In the genomic region with DNA sequence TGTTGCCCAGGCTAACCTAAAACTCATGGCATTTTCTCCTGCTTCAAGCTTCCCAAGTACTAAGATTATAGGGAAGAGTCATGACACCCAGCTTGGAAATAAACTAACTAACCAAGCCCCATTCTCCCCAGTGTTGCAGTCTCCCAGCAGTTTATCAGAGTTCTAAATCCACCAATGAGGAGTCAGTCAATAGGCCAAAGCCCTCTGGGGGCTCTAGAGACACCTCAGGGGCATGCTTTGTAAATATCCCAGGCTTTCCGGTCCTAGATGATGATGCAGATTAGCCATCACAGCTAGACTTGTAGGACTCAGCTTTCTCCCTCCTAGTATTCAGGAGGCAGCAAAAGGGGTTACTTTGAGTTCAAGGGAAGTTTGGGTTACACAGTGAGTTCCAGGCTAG, we compare ENCODE assay signal across 25 mouse cellular contexts. TPM values are rescaled to one million over a fixed set of nuclear protein-coding genes. Genes with fewer than 3 reads are reported as not detected.
DNase-seq lines count a peak whose midpoint lies in the region; ATAC-seq and TF ChIP-seq lines count a peak whose summit lies in the region.
"Had no signal": no experiment of that assay in that cellular context is flagged by ENCODE, and none has a peak within 500 bp of the region (broad histone marks: within the 10 kb centered on the region; RNA-seq: fewer than 3 reads in every experiment).

No protein-coding gene starts in this region.

- H3K4me1 ChIP-seq in midbrain, embryonic 11.5 days (ENCODE audit: control insufficient read depth, insufficient read depth, low read length): no peaks in the 10 kb centered on the region
- no peaks in the 10 kb centered on the region for H3K4me1 ChIP-seq in midbrain, embryonic 16.5 days (ENCODE audit: control insufficient read depth, insufficient read depth, low read length)
- peaks cover 2% of the 10 kb centered on the region for H3K4me1 ChIP-seq in ES-Bruce4 (ENCODE audit: control insufficient read depth, insufficient read depth, low read length)

- no peak overlapping the region for H3K9ac ChIP-seq in midbrain, embryonic 11.5 days (ENCODE audit: low read length)
- H3K9ac ChIP-seq in midbrain, embryonic 16.5 days (ENCODE audit: low read depth, low read length): no peak overlapping the region
- H3K9ac ChIP-seq in ES-Bruce4 (ENCODE audit: low read depth, poor library complexity, severe bottlenecking): no peak overlapping the region

- peak; percentile 57 for DNase-seq in midbrain, embryonic 11.5 days (ENCODE audit: low spot score, missing footprints)
- peak; percentile 74 for DNase-seq in R1 (ENCODE audit: low read depth, low spot score)
- no peak for DNase-seq in cerebellum, adult 9-11 months
- DNase-seq in gastrocnemius, postnatal 4 days (ENCODE audit: low spot score in 2 of 2): no peak
- DNase-seq: adrenal gland, adult 2 months; adrenal gland, adult 8-10 months; adrenal gland, postnatal 10 days; adrenal gland, postnatal 14 days; adrenal gland, postnatal 25 days; adrenal gland, postnatal 36 days; B cell, adult 2 months; cerebellum, adult 11 months; cerebellum, adult 11-12 months; cerebellum, adult 18-20 months; cerebellum, adult 2 months; cerebellum, adult 8-10 months had no signal

- ATAC-seq in midbrain, embryonic 11.5 days (ENCODE audit: low FRiP score): no peak
- ATAC-seq in midbrain, embryonic 16.5 days: no peak
- ATAC-seq: activated CD4-positive, CD25-positive, alpha-beta regulatory T cell, adult 4 months; CD4-positive, CD25-positive, alpha-beta regulatory T cell, adult 4 months; Patski had no signal

- no peak for TF ChIP-seq CTCF in ES-Bruce4 (IDR thresholded peaks at IDR 0.05; ENCODE audit: low read depth, low read length)

- WGBS in midbrain, embryonic 11.5 days: 76% methylated on average over 1 of the region's 1 CpGs
- WGBS in midbrain, embryonic 16.5 days: 75% methylated on average over 1 of the region's 1 CpGs

- no peak for TF ChIP-seq EP300 in ES-Bruce4 (IDR thresholded peaks at IDR 0.05; ENCODE audit: insufficient read depth, low read depth, low read length)

- no peaks in the 10 kb centered on the region for H3K36me3 ChIP-seq in midbrain, embryonic 11.5 days (ENCODE audit: control insufficient read depth, insufficient read depth, low read length)
- peaks cover 12% of the 10 kb centered on the region for H3K36me3 ChIP-seq in midbrain, embryonic 16.5 days (ENCODE audit: control insufficient read depth, insufficient read depth, low read length)
- H3K36me3 ChIP-seq in ES-Bruce4 (ENCODE audit: control insufficient read depth, insufficient read depth, low read length, poor library complexity, severe bottlenecking): no peaks in the 10 kb centered on the region

- no peak for TF ChIP-seq POLR2A in ES-Bruce4 (IDR thresholded peaks at IDR 0.05; ENCODE audit: insufficient read depth, low read length)

- no peak overlapping the region for H3K4me2 ChIP-seq in midbrain, embryonic 11.5 days
- H3K4me2 ChIP-seq in midbrain, embryonic 16.5 days (ENCODE audit: low read length): no peak overlapping the region

- no peak overlapping the region for H3K27ac ChIP-seq in midbrain, embryonic 11.5 days (ENCODE audit: low read depth, low read length)
- H3K27ac ChIP-seq in midbrain, embryonic 16.5 days (ENCODE audit: low read length): no peak overlapping the region
- 0 out of 2 replicates have a peak overlapping the region, but pooled peaks have one; percentile 14 for H3K27ac ChIP-seq in ES-Bruce4 (ENCODE audit: insufficient read depth, low read length)

- H3K9me3 ChIP-seq in midbrain, embryonic 11.5 days (ENCODE audit: control insufficient read depth, low read length): no peaks in the 10 kb centered on the region
- H3K9me3 ChIP-seq in midbrain, embryonic 16.5 days (replicated peaks; ENCODE audit: control insufficient read depth, low read length, poor library complexity, severe bottlenecking): no peaks in the 10 kb centered on the region
- no peaks in the 10 kb centered on the region for H3K9me3 ChIP-seq in ES-Bruce4 (replicated peaks; ENCODE audit: control insufficient read depth, insufficient read depth, low read length, poor library complexity, severe bottlenecking)
- H3K9me3 ChIP-seq: G1E had no signal

- H3K27me3 ChIP-seq in midbrain, embryonic 11.5 days (ENCODE audit: control insufficient read depth, insufficient read depth, low read length): no peaks in the 10 kb centered on the region
- H3K27me3 ChIP-seq in midbrain, embryonic 16.5 days (ENCODE audit: control insufficient read depth, insufficient read depth, low read depth, low read length): no peaks in the 10 kb centered on the region
- no peaks in the 10 kb centered on the region for H3K27me3 ChIP-seq in ES-Bruce4 (ENCODE audit: control insufficient read depth, insufficient read depth, low read length, poor library complexity, severe bottlenecking)
- H3K27me3 ChIP-seq: CH12.LX, Patski had no signal

- no peak overlapping the region for H3K4me3 ChIP-seq in midbrain, embryonic 11.5 days (ENCODE audit: low read depth, low read length)
- H3K4me3 ChIP-seq in midbrain, embryonic 16.5 days (ENCODE audit: low read depth, low read length): no peak overlapping the region
- H3K4me3 ChIP-seq in ES-Bruce4 (ENCODE audit: low read depth, low read length): no peak overlapping the region

RNA-seq across cellular contexts. Expression of gene Rpusd3, which starts 9.1 kb away (rescaled TPM):
- 26.6 and 32.0 TPM in 2 replicates for polyA plus RNA-seq in midbrain, embryonic 11.5 days (2014; fragmentation: Nextera tagmentation; extraction: Ambion mirVana)
- polyA plus RNA-seq in midbrain, embryonic 16.5 days (2015; fragmentation: Nextera tagmentation; extraction: Ambion mirVana): 15.5 and 20.3 TPM in 2 replicates
- 13.8 and 32.6 TPM in 2 replicates for polyA plus RNA-seq in ES-Bruce4 (2011; ENCODE audit: insufficient read depth, insufficient read length, low read depth, missing spikeins)
- 10 to 100 TPM; 12.0 to 12.2 TPM for total RNA-seq in gastrocnemius, postnatal 4 days (2021)

RNA-seq across cellular contexts. Expression of gene Ttll3, which starts 20.9 kb away (rescaled TPM):
- 3.0 TPM in 2 replicates for polyA plus RNA-seq in midbrain, embryonic 11.5 days (2014; fragmentation: Nextera tagmentation; extraction: Ambion mirVana)
- 13.2 and 15.8 TPM in 2 replicates for polyA plus RNA-seq in midbrain, embryonic 16.5 days (2015; fragmentation: Nextera tagmentation; extraction: Ambion mirVana)
- polyA plus RNA-seq in ES-Bruce4 (2011; ENCODE audit: insufficient read depth, insufficient read length, low read depth, missing spikeins): 2.9 and 3.8 TPM in 2 replicates
- total RNA-seq in gastrocnemius, postnatal 4 days (2021): 1 to 10 TPM; 3.4 to 4.6 TPM

RNA-seq across cellular contexts. Expression of gene Cidec, which starts 25.6 kb away (rescaled TPM):
- polyA plus RNA-seq in midbrain, embryonic 11.5 days (2014; fragmentation: Nextera tagmentation; extraction: Ambion mirVana): not detected in 2 replicates
- not detected in 2 replicates for polyA plus RNA-seq in midbrain, embryonic 16.5 days (2015; fragmentation: Nextera tagmentation; extraction: Ambion mirVana)
- polyA plus RNA-seq in ES-Bruce4 (2011; ENCODE audit: insufficient read depth, insufficient read length, low read depth, missing spikeins): not detected in 2 replicates
- total RNA-seq in gastrocnemius, postnatal 4 days (2021): 10 to 100 TPM; 12.4 to 25.1 TPM
- total RNA-seq: CH12.LX, MEL had no signal
- polyA plus RNA-seq: activated CD4-positive, CD25-positive, alpha-beta regulatory T cell, adult 4 months; C2C12; CD4-positive, CD25-positive, alpha-beta regulatory T cell, adult 4 months; G1E; Patski had no signal

RNA-seq across cellular contexts. Expression of gene Arpc4, which starts 32.1 kb away (rescaled TPM):
- polyA plus RNA-seq in midbrain, embryonic 11.5 days (2014; fragmentation: Nextera tagmentation; extraction: Ambion mirVana): 188 and 208 TPM in 2 replicates
- polyA plus RNA-seq in midbrain, embryonic 16.5 days (2015; fragmentation: Nextera tagmentation; extraction: Ambion mirVana): 442 and 475 TPM in 2 replicates
- polyA plus RNA-seq in ES-Bruce4 (2011; ENCODE audit: insufficient read depth, insufficient read length, low read depth, missing spikeins): 120 and 130 TPM in 2 replicates
- total RNA-seq in gastrocnemius, postnatal 4 days (2021): 100 to 1,000 TPM; 130 to 134 TPM

RNA-seq across cellular contexts. Expression of gene Tada3, which starts 32.3 kb away (rescaled TPM):
- 59.3 and 62.4 TPM in 2 replicates for polyA plus RNA-seq in midbrain, embryonic 11.5 days (2014; fragmentation: Nextera tagmentation; extraction: Ambion mirVana)
- polyA plus RNA-seq in midbrain, embryonic 16.5 days (2015; fragmentation: Nextera tagmentation; extraction: Ambion mirVana): 75.5 and 82.2 TPM in 2 replicates
- 41.0 and 41.4 TPM in 2 replicates for polyA plus RNA-seq in ES-Bruce4 (2011; ENCODE audit: insufficient read depth, insufficient read length, low read depth, missing spikeins)
- 10 to 100 TPM; 30.0 to 32.3 TPM for total RNA-seq in gastrocnemius, postnatal 4 days (2021)

Comparison
In these comparisons a context has a peak if more than half of its experiments do, and no peak if none do; other contexts are left out.
1. DNase-seq: peak in midbrain, embryonic 11.5 days (single experiment) and R1 (single experiment); none in cerebellum, adult 9-11 months (single experiment) and gastrocnemius, postnatal 4 days (0 of 2).